Mouse (Mus musculus): ENCODE measurements at regions not wholly inside any gene's neighbourhood (a gene's known extent, or its start where the extent isn't known, plus 50 kb on each side); places are given as distances from the start of the nearest gene placed in this dataset.

- DNase-seq (ENCODE audit: low spot score) = peak; percentile 0
Observed at GRCm38 (mm10) chrY:86743391-86743790, 373.2 kb upstream of the Gm21477 start.
